In genomic region chr7:93197106-93197505, GRCm38 (mm10) we compare ENCODE assay signal across 19 mouse cellular contexts.
DNase-seq lines count a peak whose midpoint lies in the region.
"Had no signal": no experiment of that assay in that cellular context is flagged by ENCODE, and none has a peak within 500 bp of the region (broad histone marks: within the 10 kb centered on the region; RNA-seq: fewer than 3 reads in every experiment).

No protein-coding gene starts in this region.

- peak; percentile 1 to 47 for DNase-seq in frontal cortex, adult 2 months (ENCODE audit: extremely low spot score in 1 of 2, low spot score in 1 of 2)
- no peak for DNase-seq in frontal cortex, postnatal 10 days (ENCODE audit: low spot score in 2 of 2)
- peak; percentile 1 for DNase-seq in layer of hippocampus, adult 9-10 months (ENCODE audit: low spot score)
- no peak for DNase-seq in layer of hippocampus, adult 9-11 months
- peak; percentile 25 for DNase-seq in right cerebral cortex, adult 18-20 months
- no peak for DNase-seq in right cerebral cortex, postnatal 10 days (ENCODE audit: low spot score in 2 of 2)
- peak; percentile 29 for DNase-seq in telencephalon, adult 2 months (ENCODE audit: low read depth, low spot score)
- DNase-seq: adrenal gland, postnatal 14 days; cerebellum, adult 11-12 months; cerebellum, postnatal 10 days; gastrocnemius, adult 2 months; heart, adult 2 months; heart, postnatal 4 days; kidney, adult 18-20 months; kidney, postnatal 25 days; liver, embryonic 13.5 days; lung, adult 18-20 months; lung, postnatal 4 days; thymus, postnatal 4 days had no signal

Comparison
In these comparisons a context has a peak if more than half of its experiments do, and no peak if none do; other contexts are left out.
1. DNase-seq: peak in frontal cortex, adult 2 months (2 of 2), layer of hippocampus, adult 9-10 months (single experiment), right cerebral cortex, adult 18-20 months (single experiment) and telencephalon, adult 2 months (single experiment); none in frontal cortex, postnatal 10 days (0 of 2), layer of hippocampus, adult 9-11 months (single experiment) and right cerebral cortex, postnatal 10 days (0 of 2).